Mouse (Mus musculus) midbrain, embryonic 14.5 days (tissue): ENCODE measurements at regions not wholly inside any gene's neighbourhood (a gene's known extent, or its start where the extent isn't known, plus 50 kb on each side); places are given as distances from the start of the nearest gene placed in this dataset.

Experiments used
- ATAC-seq: fragments of 200-750 bp; cut with Nextera tagmentation; 2 replicates; pipeline ENCODE4 v1.8.0; 2017; ENCODE audit warnings: moderate number of reproducible peaks, moderate library complexity; ENCODE audit not compliant: low FRiP score, low TSS enrichment
- DNase-seq: peaks from one replicate; pipeline ENCODE4 v3.0.0-alpha.2; 2015
- H3K27ac ChIP-seq: fragments of 300-500 bp; sonication (generic); replicated peaks from 2 replicates; pipeline ENCODE4 v1.5.1; 2014; ENCODE audit warnings: mild to moderate bottlenecking, low read depth, low read length, moderate library complexity
- H3K27me3 ChIP-seq: fragments of 300-500 bp; sonication (generic); 2 replicates; pipeline ENCODE4 v1.6.1; 2014; ENCODE audit warnings: low read length, control low read depth, mixed read lengths; ENCODE audit not compliant: control insufficient read depth, insufficient read depth
- H3K36me3 ChIP-seq: fragments of 300-500 bp; sonication (generic); 2 replicates; pipeline ENCODE4 v1.6.1; 2014; ENCODE audit warnings: low read length, control low read depth; ENCODE audit not compliant: control insufficient read depth, insufficient read depth
- H3K4me1 ChIP-seq: fragments of 300-500 bp; sonication (generic); 2 replicates; pipeline ENCODE4 v1.6.1; 2014; ENCODE audit warnings: mild to moderate bottlenecking, antibody characterized with exemption, low read length, control low read depth; ENCODE audit not compliant: control insufficient read depth, insufficient read depth
- H3K4me2 ChIP-seq: fragments of 300-500 bp; sonication (generic); 2 replicates; pipeline ENCODE4 v1.6.1; 2014; ENCODE audit warnings: mild to moderate bottlenecking, low read length, moderate library complexity
- H3K4me3 ChIP-seq: fragments of 300-500 bp; sonication (generic); replicated peaks from 2 replicates; pipeline ENCODE4 v1.5.1; 2014; ENCODE audit warnings: low read depth, low read length
- H3K9ac ChIP-seq: fragments of 300-500 bp; sonication (generic); replicated peaks from 2 replicates; pipeline ENCODE4 v1.6.1; 2014; ENCODE audit warnings: mild to moderate bottlenecking, low read length, moderate library complexity
- H3K9me3 ChIP-seq: fragments of 300-500 bp; sonication (generic); 2 replicates; pipeline ENCODE4 v1.6.1; 2016; ENCODE audit warnings: low read length, control low read depth, mixed read lengths; ENCODE audit not compliant: control insufficient read depth
- WGBS: fragments of 180-500 bp; shearing (Covaris S2); extraction: QIAGEN DNeasy Blood & Tissue Kit; methylation state at CpG from one replicate; pipeline ENCODE4 v1.1.7; 2014; 5-methylcytosine and 5-hydroxymethylcytosine counted together

- 68% methylated on average over 5 of the region's 5 CpGs for WGBS
- Histone ChIP-seq H3K27ac (no peak overlapping the region), H3K4me1 (no peaks in the 10 kb centered on the region), H3K36me3 (no peaks in the 10 kb centered on the region), H3K27me3 (no peaks in the 10 kb centered on the region), H3K9ac (no peak overlapping the region), H3K9me3 (no peaks in the 10 kb centered on the region), H3K4me2 (no peak overlapping the region), H3K4me3 (no peak overlapping the region)
- ATAC-seq (no peak), DNase-seq (peak; percentile 44)
Observed at GRCm38 (mm10) chr2:115375336-115375735, 206.2 kb upstream of the BC052040 start.

- no peak overlapping the region for H3K4me3 ChIP-seq
- ATAC-seq (no peak), DNase-seq (peak; percentile 55)
- WGBS: 47% methylated on average over 13 of the region's 13 CpGs
- H3K27me3 ChIP-seq: no peaks in the 10 kb centered on the region
- no peak overlapping the region for H3K9ac ChIP-seq
- H3K9me3 ChIP-seq: no peaks in the 10 kb centered on the region
- H3K4me1 ChIP-seq: no peaks in the 10 kb centered on the region
- no peak overlapping the region for H3K27ac ChIP-seq
- no peaks in the 10 kb centered on the region for H3K36me3 ChIP-seq
- no peak overlapping the region for H3K4me2 ChIP-seq
Observed at GRCm38 (mm10) chr2:115384414-115385180, 196.9 kb upstream of the BC052040 start.

- Histone ChIP-seq H3K36me3 (no peaks in the 10 kb centered on the region), H3K27ac (no peak overlapping the region), H3K27me3 (no peaks in the 10 kb centered on the region), H3K9ac (no peak overlapping the region), H3K4me2 (peak overlapping the region; percentile 14; the same call in 1 of the 2 replicates), H3K4me3 (no peak overlapping the region), H3K4me1 (no peaks in the 10 kb centered on the region), H3K9me3 (no peaks in the 10 kb centered on the region)
- 36% methylated on average over 16 of the region's 16 CpGs for WGBS
- ATAC-seq (peak; percentile 40; the same call in 1 of the 2 replicates), DNase-seq (peak; percentile 41)
Observed at GRCm38 (mm10) chr2:115385207-115386168, 196.0 kb upstream of the BC052040 start.

- H3K27me3 ChIP-seq: no peaks in the 10 kb centered on the region
- no peak overlapping the region for H3K4me3 ChIP-seq
- ATAC-seq (no peak), DNase-seq (no peak)
- H3K4me2 ChIP-seq: no peak overlapping the region
- H3K36me3 ChIP-seq: no peaks in the 10 kb centered on the region
- WGBS: 93% methylated on average over 7 of the region's 7 CpGs
- H3K9me3 ChIP-seq: no peaks in the 10 kb centered on the region
- H3K4me1 ChIP-seq: no peaks in the 10 kb centered on the region
- H3K9ac ChIP-seq: no peak overlapping the region
- no peak overlapping the region for H3K27ac ChIP-seq
Observed at GRCm38 (mm10) chr2:115391575-115391974, 189.9 kb upstream of the BC052040 start.

GRCm38 (mm10) chr2:115392082-115392762, 189.3 kb upstream of the BC052040 start:
- WGBS: 95% methylated on average over 8 of the region's 8 CpGs

GRCm38 (mm10) chr2:115394091-115394490, 187.4 kb upstream of the BC052040 start:
- Histone ChIP-seq H3K27ac (no peak overlapping the region), H3K9me3 (no peaks in the 10 kb centered on the region), H3K27me3 (no peaks in the 10 kb centered on the region), H3K36me3 (no peaks in the 10 kb centered on the region), H3K4me1 (no peaks in the 10 kb centered on the region), H3K4me3 (no peak overlapping the region), H3K4me2 (no peak overlapping the region), H3K9ac (no peak overlapping the region)
- ATAC-seq: no peak
- 80% methylated on average over 4 of the region's 4 CpGs for WGBS
- DNase-seq: no peak

More at GRCm38 (mm10) chr2:115392082-115392762, 189.3 kb upstream of the BC052040 start:
- Histone ChIP-seq H3K4me3 (no peak overlapping the region), H3K36me3 (no peaks in the 10 kb centered on the region), H3K4me2 (no peak overlapping the region), H3K27me3 (no peaks in the 10 kb centered on the region), H3K9ac (no peak overlapping the region), H3K4me1 (no peaks in the 10 kb centered on the region), H3K9me3 (no peaks in the 10 kb centered on the region), H3K27ac (no peak overlapping the region)
- ATAC-seq (no peak), DNase-seq (no peak)

- H3K4me2 ChIP-seq: no peak overlapping the region
- no peaks in the 10 kb centered on the region for H3K36me3 ChIP-seq
- WGBS: 86% methylated on average over 4 of the region's 4 CpGs
- no peaks in the 10 kb centered on the region for H3K27me3 ChIP-seq
- no peak overlapping the region for H3K4me3 ChIP-seq
- no peaks in the 10 kb centered on the region for H3K9me3 ChIP-seq
- DNase-seq: no peak
- H3K27ac ChIP-seq: no peak overlapping the region
- H3K9ac ChIP-seq: no peak overlapping the region
- no peak for ATAC-seq
- no peaks in the 10 kb centered on the region for H3K4me1 ChIP-seq
Observed at GRCm38 (mm10) chr2:115398550-115398949, 183.0 kb upstream of the BC052040 start.

- no peaks in the 10 kb centered on the region for H3K9me3 ChIP-seq
- DNase-seq (no peak), ATAC-seq (no peak)
- no peaks in the 10 kb centered on the region for H3K4me1 ChIP-seq
- H3K27ac ChIP-seq: no peak overlapping the region
- no peaks in the 10 kb centered on the region for H3K36me3 ChIP-seq
- no peak overlapping the region for H3K4me2 ChIP-seq
- no peaks in the 10 kb centered on the region for H3K27me3 ChIP-seq
- no peak overlapping the region for H3K4me3 ChIP-seq
- WGBS: 86% methylated on average over 6 of the region's 6 CpGs
- H3K9ac ChIP-seq: no peak overlapping the region
Observed at GRCm38 (mm10) chr2:115399107-115399740, 182.3 kb upstream of the BC052040 start.
